Mouse (Mus musculus): ENCODE measurements at regions not wholly inside any gene's neighbourhood (a gene's known extent, or its start where the extent isn't known, plus 50 kb on each side); places are given as distances from the start of the nearest gene placed in this dataset.
"Not testable (repeated sequence)": the region's sequence is repeated elsewhere in the genome, so short reads cannot be mapped to it uniquely, and the experiment has no call there.

DNA sequence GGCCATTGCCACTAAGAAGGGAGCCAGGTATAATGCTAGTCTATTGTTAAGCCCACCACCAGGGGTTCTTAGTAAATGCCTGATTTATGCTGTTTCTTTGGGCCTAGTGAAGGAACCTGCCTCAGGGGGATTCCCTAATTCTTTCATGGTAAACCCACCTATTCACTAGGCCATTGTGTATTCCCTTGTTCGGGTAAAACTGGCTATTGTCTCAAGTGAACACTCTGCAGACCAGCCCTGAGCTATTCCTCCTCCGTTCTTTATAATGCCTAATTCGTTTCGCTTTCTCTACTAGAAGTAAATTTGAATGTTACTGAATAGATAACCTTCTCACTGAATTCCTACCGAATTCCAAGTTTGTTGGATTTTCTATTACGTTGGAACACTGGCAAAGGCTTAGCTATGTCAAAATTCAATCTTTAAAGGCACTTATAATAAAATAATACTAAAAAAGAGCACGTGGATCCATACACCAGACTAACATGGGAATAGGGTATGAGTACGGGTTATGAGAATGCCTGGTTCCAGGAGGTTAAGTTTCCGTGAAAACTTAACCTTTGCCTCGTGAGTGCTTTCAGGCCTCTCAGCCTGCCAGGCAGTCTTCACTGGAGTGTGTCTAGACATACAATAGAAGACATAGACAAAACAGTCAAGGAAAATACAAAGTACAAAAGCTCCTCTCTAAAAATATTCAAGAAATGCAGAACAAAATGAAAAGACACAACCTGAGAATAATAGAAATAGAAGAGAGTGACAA is 536.8 kb upstream of the Cntn5 start:
- DNase-seq: not testable (repeated sequence)

- no peak for DNase-seq
Observed at GRCm38 (mm10) chr9:11436443-11437167, 532.0 kb upstream of the Cntn5 start.

DNA sequence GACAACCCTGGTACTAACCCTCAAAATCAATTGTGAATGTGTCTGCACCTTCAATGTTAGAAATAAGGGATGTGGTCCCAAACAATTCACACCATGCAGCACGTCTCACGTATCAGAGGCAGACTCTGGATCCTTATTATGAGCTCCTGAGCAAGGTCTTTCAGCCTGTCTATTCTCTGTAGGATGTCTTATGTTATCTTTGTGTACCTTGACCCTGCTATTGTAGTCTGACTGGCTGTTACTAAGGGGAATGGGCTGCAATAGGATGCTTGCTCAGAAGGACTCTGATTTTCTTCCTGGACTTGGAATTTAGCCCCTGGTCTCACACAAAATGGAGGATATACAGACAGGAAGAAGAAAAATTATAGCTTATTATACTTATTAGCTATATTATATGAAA is 531.4 kb upstream of the Cntn5 start:
- DNase-seq: no peak

DNA sequence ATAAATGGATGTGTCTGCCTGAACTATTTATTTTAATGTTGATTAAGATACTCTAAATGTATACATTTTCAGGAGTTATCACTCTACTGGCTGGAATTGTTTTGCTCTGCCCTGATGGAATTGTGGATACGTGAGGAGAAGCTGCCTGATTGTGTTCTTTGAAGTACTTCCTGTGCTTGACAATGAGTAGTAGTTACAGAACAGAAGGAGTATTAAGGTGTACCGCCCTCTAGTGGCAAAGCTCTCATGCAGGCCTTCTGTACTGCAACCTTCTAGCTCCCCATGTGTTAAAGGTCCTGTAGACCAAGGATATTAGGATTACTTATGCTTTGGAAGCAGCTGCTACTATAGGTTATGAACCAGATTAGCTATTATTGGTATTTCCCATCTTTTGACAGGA is 530.4 kb upstream of the Cntn5 start:
- DNase-seq: peak; percentile 4

DNA sequence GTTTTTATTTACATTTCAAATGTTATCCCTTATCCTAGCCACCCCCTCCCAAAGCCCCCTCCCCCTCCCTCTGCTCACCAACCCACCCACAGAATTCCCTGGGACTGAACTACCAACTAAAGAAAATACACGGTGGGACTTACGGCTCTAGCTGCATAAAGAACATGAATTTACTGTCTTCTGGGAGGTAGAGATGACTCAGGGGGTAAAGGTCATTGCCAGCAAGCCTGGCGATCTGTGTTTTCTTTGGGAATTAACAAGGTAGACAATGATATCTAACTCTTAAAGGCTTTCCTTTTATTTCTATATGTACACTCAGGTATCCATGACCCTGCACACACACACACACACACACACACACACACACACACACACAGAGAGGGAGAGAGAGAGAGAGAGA is 521.9 kb upstream of the Cntn5 start:
- DNase-seq: no peak

GRCm38 (mm10) chr9:11396829-11397228 is 492.3 kb upstream of the Cntn5 start:
- DNase-seq: no peak

DNA sequence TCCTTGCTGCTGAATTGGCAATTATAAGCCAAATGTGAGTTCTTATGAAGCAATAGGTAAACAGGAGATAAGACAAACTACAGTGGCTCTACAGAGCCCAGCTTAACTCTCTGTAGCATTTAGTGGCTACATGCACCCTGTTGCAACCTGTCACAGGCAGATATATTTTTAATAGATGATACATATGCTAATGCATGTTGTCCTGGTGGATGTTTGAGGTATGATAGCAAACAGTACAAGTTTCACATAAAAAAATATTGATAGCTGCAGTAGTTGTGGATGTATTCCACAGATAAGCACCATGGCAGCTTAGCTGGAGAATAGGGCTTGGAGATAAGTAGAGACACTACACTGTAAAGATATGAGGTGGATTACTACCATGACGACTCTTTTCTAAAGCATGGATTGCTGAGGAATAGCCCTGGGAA is 477.1 kb upstream of the Cntn5 start:
- DNase-seq: no peak

DNA sequence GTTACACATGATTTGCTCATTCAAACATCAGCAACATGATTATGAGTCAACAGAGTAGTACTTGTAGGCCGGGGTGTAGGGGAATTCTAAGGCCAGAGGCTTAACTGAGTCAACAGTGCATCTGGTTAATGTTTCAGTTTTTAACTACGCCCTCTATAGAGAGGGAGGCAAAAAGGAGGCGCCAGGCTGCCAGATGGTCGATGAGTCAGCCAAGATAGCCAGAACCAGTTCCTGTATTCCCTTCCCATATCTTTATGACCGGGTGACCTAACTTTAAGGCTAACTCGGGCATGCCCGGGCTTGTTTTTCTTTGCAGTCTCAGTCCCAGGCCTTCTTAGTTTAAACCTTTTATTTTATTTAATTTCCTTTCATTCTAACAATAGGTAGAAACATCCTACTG is 476.0 kb upstream of the Cntn5 start:
- no peak for DNase-seq

DNA sequence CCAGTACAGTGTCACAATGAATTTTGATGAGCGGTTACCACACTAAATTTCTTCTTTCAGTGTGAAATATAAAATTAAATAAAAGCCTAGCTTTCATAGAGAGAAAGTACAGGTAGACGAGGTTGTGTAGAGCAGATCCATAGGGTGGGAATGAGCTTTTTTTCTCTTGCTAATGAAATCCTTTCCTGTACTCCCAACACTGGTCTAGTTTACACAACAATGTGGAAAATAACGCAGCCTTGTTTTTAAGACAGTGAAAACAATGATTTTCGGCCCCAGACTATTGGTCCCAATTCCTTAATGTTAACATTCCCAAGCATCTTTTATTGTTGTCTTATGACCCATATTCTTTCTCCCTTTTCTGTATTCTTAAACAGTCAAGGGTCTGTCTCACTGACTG is 473.5 kb upstream of the Cntn5 start:
- DNase-seq: no peak

- no peak for DNase-seq
Observed at GRCm38 (mm10) chr9:11377586-11377985, 473.0 kb upstream of the Cntn5 start.

- DNase-seq: no peak
Observed at GRCm38 (mm10) chr9:11373294-11373903, 468.8 kb upstream of the Cntn5 start.

DNA sequence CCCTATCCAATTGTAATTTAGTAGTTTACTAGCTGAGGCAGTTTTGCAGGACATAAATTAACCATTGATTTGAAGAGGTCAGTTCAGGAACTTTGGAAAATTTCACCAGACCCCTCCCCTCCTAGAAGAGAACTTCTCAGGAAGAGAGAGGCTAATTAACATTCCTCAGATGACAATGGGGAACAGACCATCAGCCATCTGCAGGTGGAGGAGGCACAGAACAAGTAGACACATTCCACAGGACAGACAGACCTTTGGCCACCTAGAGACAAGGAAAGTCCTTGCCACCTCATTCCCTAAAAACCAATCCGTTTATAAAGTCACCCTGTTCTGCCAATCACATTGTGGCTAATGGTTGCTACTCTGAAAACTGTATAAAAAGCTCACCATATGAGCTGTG is 463.5 kb upstream of the Cntn5 start:
- DNase-seq: no peak

DNA sequence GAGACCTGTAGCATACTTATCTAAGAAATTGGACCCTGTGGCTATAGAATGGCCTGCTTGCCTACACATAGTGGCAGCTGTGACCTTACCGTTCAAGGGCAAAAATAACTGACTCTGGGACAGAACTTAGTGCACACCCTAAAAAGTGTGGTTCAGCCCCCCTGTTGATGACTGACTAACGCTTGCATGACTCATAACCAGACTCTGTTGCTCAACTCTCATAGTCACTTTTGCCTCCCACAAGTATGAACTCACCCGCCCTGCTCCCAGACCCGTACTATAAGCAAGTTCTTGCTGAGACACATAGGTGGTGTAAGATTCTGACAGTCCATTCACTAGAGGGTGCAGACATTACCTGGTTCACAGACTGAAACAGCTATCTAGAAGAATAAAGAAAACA is 424.3 kb upstream of the Cntn5 start:
- DNase-seq: no peak

DNA sequence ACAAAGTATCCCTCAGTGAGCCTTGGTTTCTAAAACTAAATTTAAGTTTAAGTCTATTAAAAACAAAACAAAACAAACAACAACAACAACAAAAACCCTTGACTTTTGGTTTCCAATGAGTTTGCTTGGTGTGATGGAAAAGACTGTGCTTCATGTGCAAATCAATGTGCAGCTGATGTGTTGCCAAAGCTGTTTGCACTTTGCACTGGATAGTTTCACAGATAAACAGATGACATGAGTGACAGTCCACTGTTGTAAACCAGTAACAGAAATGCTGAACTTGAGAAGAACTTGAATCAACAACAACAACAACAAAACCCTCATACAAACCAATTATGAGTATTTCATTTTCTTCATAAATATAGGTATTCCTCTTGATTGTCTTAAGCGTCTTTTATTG is 412.6 kb upstream of the Cntn5 start:
- DNase-seq: no peak

GRCm38 (mm10) chr9:11297116-11297515 is 392.5 kb upstream of the Cntn5 start:
- peak; percentile 87 for DNase-seq

- no peak for DNase-seq
Observed at GRCm38 (mm10) chr9:11285135-11285534, 380.6 kb upstream of the Cntn5 start.

DNA sequence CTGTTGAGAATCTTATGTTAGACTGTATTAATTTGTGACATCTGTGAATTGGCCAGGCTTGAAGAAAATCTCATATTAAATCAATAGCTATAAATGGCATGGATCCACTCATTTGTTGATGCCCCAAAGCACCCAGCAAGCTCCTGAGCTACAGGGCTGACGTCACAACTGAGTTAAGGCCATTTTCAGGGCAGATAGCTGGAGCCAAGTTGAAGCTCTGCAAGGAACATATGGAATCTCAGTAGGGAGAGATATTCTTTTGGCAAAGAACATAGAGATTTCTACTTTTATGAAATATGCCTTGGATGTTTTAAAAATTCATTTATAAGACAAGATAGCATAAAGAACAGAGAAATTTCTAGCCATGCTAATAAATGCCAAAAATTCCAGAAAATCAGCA is 380.0 kb upstream of the Cntn5 start:
- peak; percentile 83 for DNase-seq

- DNase-seq: no peak
Observed at GRCm38 (mm10) chr9:11279409-11280127, 375.0 kb upstream of the Cntn5 start.

DNA sequence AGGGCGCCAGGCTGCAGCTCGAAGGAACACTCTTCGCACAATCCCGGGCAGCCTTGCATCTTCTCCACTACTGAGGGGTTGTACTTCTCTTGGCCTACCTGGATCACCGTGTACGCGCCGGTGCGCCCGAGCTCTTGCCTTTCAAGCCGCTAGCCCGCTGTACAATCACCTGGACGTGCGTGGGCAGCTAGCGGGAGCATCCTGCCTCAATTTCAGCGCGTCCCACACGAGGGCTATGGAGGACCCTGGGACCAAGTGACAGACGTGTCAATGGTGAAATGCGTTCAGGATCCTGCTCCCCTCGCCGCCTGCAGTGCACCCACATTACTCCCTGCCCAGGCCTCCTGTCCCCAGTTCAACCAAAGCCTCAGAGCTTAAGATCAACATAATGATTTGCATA is 373.2 kb upstream of the Cntn5 start:
- no peak for DNase-seq

DNA sequence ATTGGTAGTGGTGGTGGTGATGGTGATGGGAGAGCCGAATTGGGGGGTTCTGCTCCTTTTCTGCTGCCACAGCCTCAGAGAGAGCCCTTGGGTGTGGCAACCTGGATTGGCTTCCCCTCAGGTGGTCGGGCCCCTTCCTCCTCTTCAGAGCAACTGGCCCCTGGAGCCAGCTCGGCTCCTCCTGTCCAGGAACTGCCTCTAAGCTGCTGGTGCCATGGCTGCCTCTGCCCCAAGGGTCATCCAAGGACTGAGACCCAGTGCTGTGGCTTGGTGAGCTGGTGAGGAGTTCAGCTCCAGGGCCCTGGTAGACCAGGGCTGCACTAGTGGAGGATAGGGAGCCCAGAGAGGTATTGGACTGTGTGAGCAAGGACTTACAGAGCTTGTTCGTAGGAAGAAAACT is 372.4 kb upstream of the Cntn5 start:
- DNase-seq: no peak

GRCm38 (mm10) chr9:11256848-11257247 is 352.3 kb upstream of the Cntn5 start:
- no peak for DNase-seq

DNA sequence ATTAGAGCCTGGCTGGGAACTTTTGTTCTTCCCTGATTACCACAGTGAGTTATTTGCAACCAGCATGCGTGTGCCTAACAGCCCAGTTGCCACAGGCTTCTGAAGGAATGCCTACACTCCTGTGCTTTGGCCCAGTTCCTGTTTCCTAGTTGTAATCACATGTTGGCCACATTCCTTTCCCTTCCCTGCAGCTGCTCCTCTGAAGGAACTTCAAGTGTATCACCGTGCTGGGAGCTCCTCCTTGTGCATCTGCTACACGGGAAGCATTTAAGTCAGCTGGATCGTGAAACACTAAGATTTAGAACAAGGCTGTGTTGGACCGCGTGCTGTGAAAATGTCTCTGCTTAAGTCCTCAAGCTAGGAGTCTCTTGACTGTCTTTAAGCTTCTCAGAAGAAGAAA is 302.3 kb upstream of the Cntn5 start:
- no peak for DNase-seq

DNA sequence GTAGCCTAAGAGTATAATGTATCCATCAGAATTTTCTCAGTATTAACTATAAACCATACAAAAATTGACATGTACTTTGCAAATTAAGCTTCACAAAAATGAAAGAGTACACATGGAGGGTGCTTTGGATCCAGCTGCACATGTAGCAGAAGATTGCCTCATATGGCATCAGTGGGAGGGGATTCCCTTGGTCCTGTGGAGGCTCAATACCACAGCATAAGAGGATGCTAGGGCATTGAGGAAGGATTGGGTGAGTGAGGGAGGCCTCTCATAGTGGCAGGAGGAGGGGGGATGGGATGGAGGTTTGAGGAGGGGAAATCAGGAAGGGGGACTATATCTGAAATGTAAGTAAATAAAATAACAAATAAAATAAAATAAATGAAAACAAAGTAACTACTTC is 301.7 kb upstream of the Cntn5 start:
- no peak for DNase-seq

- DNase-seq: no peak
Observed at GRCm38 (mm10) chr9:11192183-11192582, 287.6 kb upstream of the Cntn5 start.
